Mouse (Mus musculus): ENCODE measurements around the gene Iqcj. TPM values are rescaled to one million over a fixed set of nuclear protein-coding genes. Genes with fewer than 3 reads are reported as not detected.

The Iqcj gene
- polyA plus RNA-seq, 1 experiment from 2014 or later, result 0.66 TPM

DNA sequence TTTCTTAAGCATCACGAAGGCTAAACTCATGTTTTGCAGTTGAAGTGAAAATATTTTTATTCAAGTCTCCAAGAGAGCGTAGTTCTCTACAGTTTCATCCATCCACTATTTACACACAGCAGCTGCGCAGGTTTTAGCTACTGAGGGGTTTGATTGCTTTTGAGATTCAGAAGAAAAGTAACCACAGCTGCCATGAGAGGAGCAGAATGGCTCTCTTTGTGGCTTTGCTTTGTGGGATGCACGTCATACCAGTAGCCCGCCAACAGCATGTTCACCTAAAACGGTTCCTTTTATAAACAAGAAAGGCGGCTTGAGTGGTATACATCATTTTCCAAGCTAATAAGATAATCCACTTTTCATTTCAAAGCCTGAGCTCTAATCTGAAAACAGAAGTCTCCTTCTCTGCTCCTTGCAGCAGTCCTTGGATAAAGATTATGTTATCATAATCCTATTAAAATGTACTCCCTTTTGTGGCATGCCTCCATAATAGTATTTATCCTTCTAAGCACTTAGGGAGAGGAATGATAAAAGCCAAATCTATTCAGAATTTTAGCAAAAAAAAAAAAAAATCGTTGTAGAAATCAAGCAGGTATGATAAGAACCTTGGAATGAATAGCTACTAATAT, 26.7 kb downstream of the Iqcj start:
- Histone ChIP-seq H3K9me3 (no peaks in the 10 kb centered on the region), H3K4me3 (no peak overlapping the region), H3K4me1 (replicated peaks) (no peaks in the 10 kb centered on the region), H3K27ac (no peak overlapping the region), H3K9ac (no peak overlapping the region), H3K27me3 (no peaks in the 10 kb centered on the region), H3K36me3 (no peaks in the 10 kb centered on the region), H3K4me2 (no peak overlapping the region)
- 81% methylated on average over 8 of the region's 8 CpGs for WGBS
- ATAC-seq (ENCODE audit: low FRiP score), result no peak

DNA sequence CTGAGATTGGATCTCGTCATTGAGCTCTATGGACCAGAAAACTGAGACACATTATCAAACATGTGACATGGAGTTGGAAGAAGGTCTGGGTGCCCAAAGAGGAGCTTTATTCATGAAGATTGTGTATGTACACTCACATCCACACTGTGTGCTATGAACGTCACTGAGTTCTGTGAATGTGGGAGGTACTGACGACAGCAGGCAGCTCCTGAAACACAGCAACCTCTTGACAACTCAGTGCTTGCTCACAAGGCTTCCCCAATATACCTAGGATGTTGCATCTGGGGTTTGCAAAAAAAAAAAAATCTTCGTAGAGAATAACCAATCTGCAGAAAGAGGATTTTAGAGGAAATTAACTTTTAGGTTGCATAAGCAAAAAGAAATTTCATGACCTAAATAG, 31.1 kb downstream of the Iqcj start:
- 84% methylated on average over 4 of the region's 4 CpGs for WGBS
- Histone ChIP-seq H3K27me3 (no peaks in the 10 kb centered on the region), H3K4me1 (replicated peaks) (no peaks in the 10 kb centered on the region), H3K4me3 (no peak overlapping the region), H3K36me3 (no peaks in the 10 kb centered on the region), H3K9ac (no peak overlapping the region), H3K27ac (no peak overlapping the region), H3K4me2 (no peak overlapping the region), H3K9me3 (no peaks in the 10 kb centered on the region)
- no peak for ATAC-seq (ENCODE audit: low FRiP score)

- no peaks in the 10 kb centered on the region for H3K36me3 ChIP-seq
- no peak for ATAC-seq (ENCODE audit: low FRiP score)
- 81% methylated on average over 2 of the region's 2 CpGs for WGBS
- H3K4me1 ChIP-seq (replicated peaks), result 0 out of 2 replicates have a peak, but pooled peaks cover 5% of the 10 kb centered on the region
- no peak overlapping the region for H3K9ac ChIP-seq
- H3K27me3 ChIP-seq, result no peaks in the 10 kb centered on the region
- no peaks in the 10 kb centered on the region for H3K9me3 ChIP-seq
- H3K4me2 ChIP-seq, result no peak overlapping the region
- H3K4me3 ChIP-seq, result no peak overlapping the region
- no peak overlapping the region for H3K27ac ChIP-seq
Measured at GRCm38 (mm10) chr3:67925453-67925852, 33.4 kb downstream of the Iqcj start.

DNA sequence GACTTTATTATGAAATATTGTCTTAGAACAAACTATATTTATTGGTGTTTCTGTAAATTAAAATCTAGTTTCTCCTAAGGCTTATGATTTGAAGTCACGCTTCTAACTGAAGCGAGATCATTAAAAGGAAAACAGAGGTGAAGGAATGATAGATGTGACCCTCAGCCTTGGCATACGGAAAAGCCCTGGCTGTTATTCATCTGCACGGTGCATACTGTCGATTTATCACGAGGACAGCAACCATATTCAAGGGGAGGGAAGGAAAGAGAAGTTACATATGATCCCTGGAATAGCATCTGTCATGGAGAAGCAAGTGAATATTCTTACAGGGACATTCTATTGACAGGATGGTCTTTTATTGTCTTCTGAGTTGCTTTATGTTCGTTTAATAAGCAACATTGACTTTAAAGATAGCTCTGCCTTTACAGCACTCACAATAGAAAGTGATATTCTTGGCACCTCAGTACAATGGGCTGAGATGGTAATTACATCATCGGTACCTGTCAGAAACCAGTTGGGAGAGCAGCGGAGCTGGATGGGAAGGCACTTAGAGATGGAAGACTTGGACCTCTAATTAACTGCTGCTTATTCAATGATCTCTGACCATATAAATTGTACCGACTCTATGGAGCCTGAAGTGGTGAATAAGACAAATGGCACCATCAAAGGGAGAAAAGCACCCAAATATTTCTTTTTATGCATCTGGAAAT, 38.6 kb downstream of the Iqcj start:
- Histone ChIP-seq H3K27ac (no peak overlapping the region), H3K9ac (no peak overlapping the region), H3K9me3 (no peaks in the 10 kb centered on the region), H3K4me2 (no peak overlapping the region), H3K36me3 (no peaks in the 10 kb centered on the region), H3K27me3 (no peaks in the 10 kb centered on the region), H3K4me3 (no peak overlapping the region), H3K4me1 (replicated peaks) (peaks cover 5% of the 10 kb centered on the region; the same call in 1 of the 2 replicates)
- ATAC-seq (ENCODE audit: low FRiP score), result no peak
- WGBS, result 68% methylated on average over 10 of the region's 10 CpGs

DNA sequence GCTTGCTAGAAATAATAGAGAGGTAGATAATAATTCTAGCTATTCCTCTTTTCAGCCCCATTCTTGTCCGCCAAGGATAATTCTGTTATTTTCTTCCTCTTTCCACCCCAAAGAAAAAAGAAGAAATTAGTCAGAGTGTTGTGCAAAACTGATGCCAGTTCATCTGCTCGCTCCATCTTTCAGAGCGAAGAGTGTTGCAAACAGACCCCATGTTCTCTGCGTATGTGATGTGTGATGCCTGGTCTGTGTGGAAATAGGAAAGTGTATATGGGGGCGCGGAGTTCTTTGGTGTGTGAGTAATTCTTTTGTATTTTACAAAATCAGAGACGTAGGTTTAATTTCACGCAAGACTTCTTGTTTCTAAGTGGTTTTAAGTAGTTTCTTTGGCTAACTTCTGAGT, 39.2 kb downstream of the Iqcj start:
- Histone ChIP-seq H3K9ac (no peak overlapping the region), H3K36me3 (no peaks in the 10 kb centered on the region), H3K27me3 (no peaks in the 10 kb centered on the region), H3K9me3 (no peaks in the 10 kb centered on the region), H3K4me2 (no peak overlapping the region), H3K27ac (no peak overlapping the region), H3K4me1 (replicated peaks) (peaks cover 5% of the 10 kb centered on the region; the same call in 1 of the 2 replicates), H3K4me3 (no peak overlapping the region)
- WGBS, result 80% methylated on average over 8 of the region's 8 CpGs
- no peak for ATAC-seq (ENCODE audit: low FRiP score)

- 91% methylated on average over 3 of the region's 3 CpGs for WGBS
- H3K36me3 ChIP-seq, result no peaks in the 10 kb centered on the region
- H3K4me1 ChIP-seq (replicated peaks), result peaks cover 5% of the 10 kb centered on the region; the same call in 1 of the 2 replicates
- no peak overlapping the region for H3K9ac ChIP-seq
- H3K27ac ChIP-seq, result no peak overlapping the region
- no peak overlapping the region for H3K4me2 ChIP-seq
- ATAC-seq (ENCODE audit: low FRiP score), result no peak
- H3K27me3 ChIP-seq, result no peaks in the 10 kb centered on the region
- no peak overlapping the region for H3K4me3 ChIP-seq
- no peaks in the 10 kb centered on the region for H3K9me3 ChIP-seq
Measured at GRCm38 (mm10) chr3:67931914-67932313, 39.9 kb downstream of the Iqcj start.

GRCm38 (mm10) chr3:67935829-67936228, 43.8 kb downstream of the Iqcj start:
- ATAC-seq (ENCODE audit: low FRiP score), result no peak
- Histone ChIP-seq H3K4me2 (no peak overlapping the region), H3K27ac (no peak overlapping the region), H3K36me3 (no peaks in the 10 kb centered on the region), H3K27me3 (no peaks in the 10 kb centered on the region), H3K4me3 (no peak overlapping the region), H3K9ac (no peak overlapping the region), H3K9me3 (no peaks in the 10 kb centered on the region), H3K4me1 (replicated peaks) (no peaks in the 10 kb centered on the region; the same call in 1 of the 2 replicates)
- 87% methylated on average over 3 of the region's 3 CpGs for WGBS

DNA sequence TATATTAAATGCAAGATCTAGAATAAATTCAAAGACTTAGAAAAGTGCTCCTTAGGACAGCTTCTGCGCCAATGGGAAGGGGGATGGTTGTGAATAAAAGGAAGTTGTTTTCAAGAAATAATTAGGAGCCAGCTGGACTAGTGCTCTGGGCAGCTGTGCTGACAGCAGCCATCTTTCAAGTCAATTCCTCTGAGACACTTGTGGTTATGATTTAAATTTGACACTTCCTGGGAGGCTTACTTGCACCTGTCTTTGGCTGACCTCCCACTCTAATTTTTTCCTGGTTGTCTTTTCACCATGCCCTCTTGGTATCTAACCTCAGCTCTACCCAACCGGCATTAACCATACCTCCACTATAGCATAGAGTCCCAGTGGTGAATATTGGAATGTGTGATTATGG, 55.0 kb downstream of the Iqcj start:
- no peak overlapping the region for H3K4me3 ChIP-seq
- no peaks in the 10 kb centered on the region for H3K27me3 ChIP-seq
- H3K4me1 ChIP-seq (replicated peaks), result no peaks in the 10 kb centered on the region
- H3K4me2 ChIP-seq, result no peak overlapping the region
- no peaks in the 10 kb centered on the region for H3K36me3 ChIP-seq
- no peak overlapping the region for H3K27ac ChIP-seq
- ATAC-seq (ENCODE audit: low FRiP score), result no peak
- H3K9me3 ChIP-seq, result no peaks in the 10 kb centered on the region
- WGBS, result 71% methylated on average over 2 of the region's 2 CpGs
- no peak overlapping the region for H3K9ac ChIP-seq

DNA sequence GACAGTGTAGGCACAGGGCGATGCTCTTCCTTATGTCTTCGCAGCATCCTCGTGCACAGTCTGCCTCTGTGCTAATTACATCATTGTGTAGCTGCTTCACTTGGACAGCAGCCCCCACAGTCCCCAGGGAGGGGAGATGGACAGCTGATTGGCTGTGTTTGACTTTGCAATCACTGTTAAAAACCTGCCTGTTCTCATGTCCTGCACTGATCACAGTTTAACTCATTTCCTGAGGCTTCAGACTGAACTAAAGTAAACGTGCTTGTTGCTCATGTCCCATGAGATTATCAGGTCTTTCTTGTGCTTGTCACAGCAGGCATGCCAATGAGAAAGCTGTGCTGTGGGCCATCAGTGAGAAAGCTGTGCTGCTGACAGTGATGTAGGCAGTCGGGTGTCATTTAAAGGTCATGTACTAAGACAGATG, 60.5 kb downstream of the Iqcj start:
- Histone ChIP-seq H3K9ac (no peak overlapping the region), H3K36me3 (no peaks in the 10 kb centered on the region), H3K4me3 (no peak overlapping the region), H3K4me2 (no peak overlapping the region), H3K9me3 (no peaks in the 10 kb centered on the region), H3K4me1 (replicated peaks) (peaks cover 20% of the 10 kb centered on the region), H3K27ac (no peak overlapping the region), H3K27me3 (no peaks in the 10 kb centered on the region)
- ATAC-seq (ENCODE audit: low FRiP score), result peak; percentile 82
- 31% methylated on average over 5 of the region's 5 CpGs for WGBS

GRCm38 (mm10) chr3:67954459-67955065, 62.5 kb downstream of the Iqcj start:
- Histone ChIP-seq H3K27ac (no peak overlapping the region), H3K4me2 (no peak overlapping the region), H3K36me3 (no peaks in the 10 kb centered on the region), H3K9ac (no peak overlapping the region), H3K4me1 (replicated peaks) (peaks cover 26% of the 10 kb centered on the region), H3K9me3 (no peaks in the 10 kb centered on the region), H3K4me3 (no peak overlapping the region), H3K27me3 (no peaks in the 10 kb centered on the region)
- ATAC-seq (ENCODE audit: low FRiP score), result no peak
- WGBS, result 28% methylated on average over 5 of the region's 5 CpGs

DNA sequence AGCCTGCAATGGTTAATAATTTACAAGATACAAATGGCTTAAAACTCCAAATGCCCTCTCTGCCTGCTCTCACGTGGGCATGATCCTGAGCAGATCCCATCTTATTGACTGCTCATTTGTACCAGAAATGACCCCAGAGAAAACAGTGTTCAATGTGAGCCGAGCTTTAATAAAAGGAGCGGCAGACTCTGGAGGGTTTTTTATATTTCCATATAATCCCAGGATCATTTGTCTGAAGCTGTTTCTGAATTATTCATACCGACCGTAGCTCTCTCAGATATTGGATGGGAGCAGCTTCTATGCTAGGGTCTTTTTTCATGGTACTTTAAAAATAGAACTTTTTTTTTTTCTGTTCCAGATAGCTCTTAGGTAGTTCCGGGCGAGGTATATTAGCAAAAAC, 67.7 kb downstream of the Iqcj start:
- 29% methylated on average over 7 of the region's 7 CpGs for WGBS
- no peaks in the 10 kb centered on the region for H3K9me3 ChIP-seq
- no peak overlapping the region for H3K4me2 ChIP-seq
- H3K9ac ChIP-seq, result no peak overlapping the region
- H3K4me1 ChIP-seq (replicated peaks), result peaks cover 20% of the 10 kb centered on the region
- no peaks in the 10 kb centered on the region for H3K36me3 ChIP-seq
- no peaks in the 10 kb centered on the region for H3K27me3 ChIP-seq
- peak; percentile 78 for ATAC-seq (ENCODE audit: low FRiP score)
- peak overlapping the region; percentile 75 for H3K27ac ChIP-seq
- no peak overlapping the region for H3K4me3 ChIP-seq

DNA sequence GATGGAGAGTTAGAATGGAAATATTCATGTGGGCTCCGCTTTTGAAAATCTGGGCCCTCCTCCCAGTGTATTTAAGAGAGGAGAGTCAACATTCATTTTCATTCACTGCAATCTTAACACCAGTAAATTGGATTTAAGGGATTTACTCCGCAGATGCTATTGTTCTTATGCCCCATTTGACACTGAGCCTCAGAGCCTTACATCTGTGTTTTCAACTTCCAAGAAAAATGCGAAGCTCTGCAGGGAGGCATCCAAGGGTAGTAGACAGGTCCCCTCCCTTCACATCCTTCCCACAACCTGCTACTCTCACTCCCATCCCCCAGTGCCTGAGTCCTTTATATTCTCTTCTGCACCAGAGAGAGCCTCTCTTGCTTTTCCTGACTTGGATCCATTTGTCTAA, 68.1 kb downstream of the Iqcj start:
- no peak overlapping the region for H3K4me3 ChIP-seq
- H3K9me3 ChIP-seq, result no peaks in the 10 kb centered on the region
- no peaks in the 10 kb centered on the region for H3K27me3 ChIP-seq
- peak overlapping the region; percentile 75 for H3K27ac ChIP-seq
- H3K9ac ChIP-seq, result no peak overlapping the region
- peaks cover 19% of the 10 kb centered on the region for H3K4me1 ChIP-seq (replicated peaks)
- 25% methylated on average over 3 of the region's 3 CpGs for WGBS
- H3K4me2 ChIP-seq, result no peak overlapping the region
- no peaks in the 10 kb centered on the region for H3K36me3 ChIP-seq
- 0 out of 2 replicates have a peak, but pooled peaks have one; percentile 41 for ATAC-seq (ENCODE audit: low FRiP score)

DNA sequence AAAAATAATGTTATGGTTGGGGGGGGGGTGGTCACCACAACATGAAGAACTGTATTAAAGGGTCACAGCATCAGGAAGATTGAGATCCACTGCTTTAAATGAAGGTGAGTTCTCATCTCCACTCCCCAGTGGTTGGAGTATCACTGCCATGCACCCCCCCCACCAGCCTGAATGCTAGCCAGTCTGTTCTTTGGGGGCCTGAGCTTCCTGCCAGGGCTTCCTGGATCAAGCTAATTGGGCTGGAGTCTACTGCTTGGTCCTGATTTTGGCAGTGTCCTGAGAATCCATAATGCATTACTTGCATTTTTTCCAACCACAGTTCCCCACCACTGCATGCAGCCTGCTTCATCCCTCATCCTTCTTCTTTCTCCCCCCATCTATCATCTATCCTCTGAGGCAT, 68.7 kb downstream of the Iqcj start:
- no peak for ATAC-seq (ENCODE audit: low FRiP score)
- no peak overlapping the region for H3K27ac ChIP-seq

More for the DNA sequence above, 68.7 kb downstream of the Iqcj start:
- Histone ChIP-seq H3K9ac (no peak overlapping the region), H3K9me3 (no peaks in the 10 kb centered on the region), H3K27me3 (no peaks in the 10 kb centered on the region), H3K4me1 (replicated peaks) (peaks cover 19% of the 10 kb centered on the region), H3K4me2 (no peak overlapping the region), H3K4me3 (no peak overlapping the region), H3K36me3 (no peaks in the 10 kb centered on the region)

Data from hindbrain, embryonic 13.5 days (tissue).